Mouse (Mus musculus): ENCODE results near the gene Cep290. TPM values are rescaled to one million over a fixed set of nuclear protein-coding genes. Genes with fewer than 3 reads are reported as not detected.
A peak's percentile ranks its signal among the peaks of the same experiment; 100 is the strongest.

Gene Cep290
- polyA plus RNA-seq, 1 experiment from 2014 or later: 4.6 TPM

DNA sequence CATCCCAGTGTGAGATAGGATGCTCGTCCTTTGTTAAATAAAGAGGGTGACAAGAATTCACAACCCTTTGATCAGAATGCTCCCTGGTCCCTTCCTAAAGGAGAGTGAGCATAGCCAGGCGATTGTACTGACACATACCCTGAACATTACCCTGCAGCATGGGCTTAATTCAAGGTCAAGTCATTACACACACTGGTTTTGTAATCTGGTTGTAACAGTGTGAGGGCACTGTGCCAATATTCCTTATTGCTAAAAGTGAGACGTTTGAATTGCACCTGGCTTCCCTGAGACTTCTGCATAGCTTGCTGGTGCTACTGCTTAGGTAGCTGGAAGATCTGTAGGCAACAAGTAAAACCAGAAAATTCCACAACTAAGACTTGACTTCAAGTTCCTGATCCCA lies 96.8 kb downstream of the Cep290 start:
- H3K4me3 ChIP-seq (replicated peaks; ENCODE audit: low read depth, low read length): no peak overlapping the region
- H3K4me1 ChIP-seq (replicated peaks; ENCODE audit: insufficient read depth, low read length): no peaks in the 10 kb centered on the region; the same call in 1 of the 2 replicates
- ATAC-seq (replicated peaks; ENCODE audit: low FRiP score, low read depth): no peak
- H3K36me3 ChIP-seq (ENCODE audit: insufficient read depth, low read length): no peaks in the 10 kb centered on the region
- TF ChIP-seq CTCF (IDR thresholded peaks at IDR 0.05; ENCODE audit: low read depth): no peak
- no peak overlapping the region for H3K9ac ChIP-seq (ENCODE audit: low read depth, low read length)
- WGBS: 91% methylated on average over 3 of the region's 3 CpGs
- no peak overlapping the region for H3K4me2 ChIP-seq (ENCODE audit: low read length)
- H3K27ac ChIP-seq: no peak overlapping the region
- H3K27me3 ChIP-seq (ENCODE audit: insufficient read depth, low read length): no peaks in the 10 kb centered on the region
- no peak for DNase-seq (ENCODE audit: low spot score)
- no peaks in the 10 kb centered on the region for H3K9me3 ChIP-seq (replicated peaks; ENCODE audit: low read length)

DNA sequence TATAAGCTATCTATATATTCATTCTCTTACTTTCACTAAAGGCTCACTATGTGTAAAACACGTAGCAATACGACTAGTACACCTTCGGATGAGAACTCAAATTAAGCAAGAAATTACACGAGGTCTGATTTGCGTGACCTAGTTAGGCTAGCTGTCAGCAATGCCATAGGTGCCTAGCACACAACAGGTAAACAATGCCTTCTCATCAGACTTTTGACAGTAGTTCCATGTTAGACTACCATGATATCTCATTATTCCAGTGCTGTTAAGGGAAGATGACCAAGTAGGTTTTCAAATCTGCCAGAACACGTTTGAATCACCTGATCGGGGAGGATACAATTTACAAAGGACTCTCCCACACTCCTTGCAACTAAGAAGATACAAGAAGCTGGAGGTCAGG lies 101.2 kb downstream of the Cep290 start:
- no peaks in the 10 kb centered on the region for H3K27me3 ChIP-seq (ENCODE audit: insufficient read depth, low read length)
- H3K9ac ChIP-seq (ENCODE audit: low read depth, low read length): peak overlapping the region; percentile 70
- H3K4me3 ChIP-seq (replicated peaks; ENCODE audit: low read depth, low read length): peak overlapping the region; percentile 82
- no peak for DNase-seq (ENCODE audit: low spot score)
- no peaks in the 10 kb centered on the region for H3K36me3 ChIP-seq (ENCODE audit: insufficient read depth, low read length)
- WGBS: 32% methylated on average over 7 of the region's 7 CpGs
- no peaks in the 10 kb centered on the region for H3K9me3 ChIP-seq (replicated peaks; ENCODE audit: low read length)
- no peaks in the 10 kb centered on the region; the same call in 1 of the 2 replicates for H3K4me1 ChIP-seq (replicated peaks; ENCODE audit: insufficient read depth, low read length)
- H3K4me2 ChIP-seq (ENCODE audit: low read length): peak overlapping the region; percentile 69
- TF ChIP-seq CTCF (IDR thresholded peaks at IDR 0.05; ENCODE audit: low read depth): no peak
- peak; percentile 47 for ATAC-seq (replicated peaks; ENCODE audit: low FRiP score, low read depth)
- H3K27ac ChIP-seq: no peak overlapping the region

DNA sequence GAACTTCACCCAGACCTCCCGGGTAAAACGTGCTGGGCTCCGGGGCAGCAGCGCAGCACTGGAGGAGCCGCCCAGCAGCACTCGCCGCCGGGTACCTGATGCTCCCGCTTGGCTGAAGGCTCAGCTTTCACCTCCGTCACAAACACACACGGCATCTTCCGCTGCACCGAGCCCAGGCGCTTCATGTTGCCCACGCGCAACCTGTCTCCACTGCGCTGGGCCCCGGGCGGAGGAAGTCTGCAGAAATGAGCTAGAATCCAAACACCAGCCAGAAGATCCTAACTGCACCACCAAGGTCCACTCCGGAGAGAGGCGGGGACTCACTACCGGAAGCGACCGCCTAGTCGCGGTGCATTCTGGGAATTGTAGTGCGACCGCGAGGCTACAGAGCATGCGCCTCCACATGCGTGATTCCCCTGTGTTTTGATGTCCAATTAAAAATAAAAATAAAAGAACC lies 101.6 kb downstream of the Cep290 start:
- no peak for TF ChIP-seq CTCF (IDR thresholded peaks at IDR 0.05; ENCODE audit: low read depth)
- under 1% methylated on average over 31 of the region's 31 CpGs for WGBS
- Histone ChIP-seq H3K4me3 (replicated peaks; ENCODE audit: low read depth, low read length) (peak overlapping the region; percentile 82), H3K4me1 (replicated peaks; ENCODE audit: insufficient read depth, low read length) (no peaks in the 10 kb centered on the region; the same call in 1 of the 2 replicates), H3K27me3 (ENCODE audit: insufficient read depth, low read length) (no peaks in the 10 kb centered on the region), H3K36me3 (ENCODE audit: insufficient read depth, low read length) (no peaks in the 10 kb centered on the region), H3K9ac (ENCODE audit: low read depth, low read length) (peak overlapping the region; percentile 70), H3K27ac (no peak overlapping the region), H3K9me3 (replicated peaks; ENCODE audit: low read length) (no peaks in the 10 kb centered on the region), H3K4me2 (ENCODE audit: low read length) (peak overlapping the region; percentile 69)
- ATAC-seq (replicated peaks; ENCODE audit: low FRiP score, low read depth): peak; percentile 98
- DNase-seq (ENCODE audit: low spot score): peak; percentile 89

DNA sequence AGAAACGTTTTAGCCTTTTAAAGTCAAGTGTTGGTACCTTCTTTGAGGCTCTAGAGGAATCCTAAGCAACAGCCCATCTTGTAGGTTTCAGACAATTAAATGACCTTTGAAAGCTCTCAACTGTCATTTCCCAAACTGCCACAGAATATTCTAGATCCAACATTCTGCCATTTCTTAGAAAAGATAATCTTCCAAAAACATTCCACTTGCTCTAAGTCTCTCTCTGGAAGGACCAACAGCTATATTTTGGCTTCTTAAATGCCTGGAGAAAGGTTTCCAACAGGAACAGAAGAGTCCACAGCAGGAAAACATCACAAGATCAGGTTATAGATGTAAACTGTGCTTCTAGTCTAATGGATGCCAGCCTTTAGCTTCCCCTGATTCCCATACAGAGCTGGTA lies 103.0 kb downstream of the Cep290 start, which contains the start of the genes 4930430F08Rik and 1700017N19Rik:
TSS of gene 4930430F08Rik (minus strand) at position 101 of the 400 bp plus-strand sequence.
TSS of gene 1700017N19Rik (plus strand) at position 162 of the 400 bp plus-strand sequence.
- Histone ChIP-seq H3K27me3 (ENCODE audit: insufficient read depth, low read length) (no peaks in the 10 kb centered on the region), H3K36me3 (ENCODE audit: insufficient read depth, low read length) (no peaks in the 10 kb centered on the region), H3K27ac (no peak within 1 kb of the TSS), H3K9ac (ENCODE audit: low read depth, low read length) (no peak within 1 kb of the TSS), H3K9me3 (replicated peaks; ENCODE audit: low read length) (no peaks in the 10 kb centered on the region), H3K4me2 (ENCODE audit: low read length) (peak within 1 kb of the TSS; percentile 69), H3K4me3 (replicated peaks; ENCODE audit: low read depth, low read length) (peak within 1 kb of the TSS; percentile 82), H3K4me1 (replicated peaks; ENCODE audit: insufficient read depth, low read length) (no peaks in the 10 kb centered on the region; the same call in 1 of the 2 replicates)
- 67% methylated on average over 1 of the region's 1 CpGs for WGBS
- ATAC-seq (replicated peaks; ENCODE audit: low FRiP score, low read depth) (no peak), DNase-seq (ENCODE audit: low spot score) (no peak)
- TF ChIP-seq CTCF (IDR thresholded peaks at IDR 0.05; ENCODE audit: low read depth): no peak

DNA sequence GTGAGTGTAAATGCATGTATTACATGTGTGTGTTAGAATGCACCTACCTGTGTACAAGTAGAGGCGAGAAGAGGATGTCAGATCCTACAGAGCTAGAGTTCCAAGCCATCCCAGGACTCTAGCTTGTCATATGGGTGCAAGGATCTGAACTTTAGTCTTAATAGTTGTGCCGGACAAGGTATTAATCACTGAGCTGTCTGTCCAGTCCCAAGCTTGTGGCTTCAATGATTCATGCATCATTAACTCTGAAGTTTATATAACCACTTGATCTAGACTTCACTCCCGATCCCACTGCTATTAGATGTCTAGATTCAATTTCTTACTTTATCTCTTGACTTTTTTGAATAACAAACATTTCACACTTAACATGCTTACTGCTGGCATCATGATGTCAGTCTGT lies 111.0 kb downstream of the Cep290 start:
- Histone ChIP-seq H3K9me3 (replicated peaks; ENCODE audit: low read length) (no peaks in the 10 kb centered on the region), H3K4me3 (replicated peaks; ENCODE audit: low read depth, low read length) (no peak overlapping the region), H3K27ac (no peak overlapping the region), H3K27me3 (ENCODE audit: insufficient read depth, low read length) (no peaks in the 10 kb centered on the region), H3K9ac (ENCODE audit: low read depth, low read length) (no peak overlapping the region), H3K36me3 (ENCODE audit: insufficient read depth, low read length) (no peaks in the 10 kb centered on the region), H3K4me1 (replicated peaks; ENCODE audit: insufficient read depth, low read length) (no peaks in the 10 kb centered on the region), H3K4me2 (ENCODE audit: low read length) (no peak overlapping the region)
- no peak for TF ChIP-seq CTCF (IDR thresholded peaks at IDR 0.05; ENCODE audit: low read depth)
- ATAC-seq (replicated peaks; ENCODE audit: low FRiP score, low read depth) (peak; percentile 66; the same call in 1 of the 2 replicates), DNase-seq (ENCODE audit: low spot score) (peak; percentile 56)
- WGBS: 30% methylated on average over 3 of the region's 3 CpGs

DNA sequence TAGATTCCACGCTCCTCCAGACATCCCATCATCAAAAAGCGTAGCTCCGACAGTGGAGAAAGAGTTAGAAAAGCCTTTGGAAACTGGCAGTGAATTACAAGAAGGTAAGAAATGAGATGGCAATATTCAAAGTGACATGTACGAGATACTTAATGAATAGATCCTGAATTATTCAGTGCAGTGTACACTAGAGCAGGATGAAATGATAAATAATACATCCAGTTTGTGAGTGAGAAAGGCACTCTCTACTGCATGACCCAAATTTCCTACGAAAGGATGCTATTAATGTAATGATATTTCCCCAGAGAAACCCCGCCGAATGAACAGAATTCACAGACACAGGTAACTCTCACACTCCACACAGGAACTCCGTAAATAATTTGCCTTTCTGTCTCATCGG lies 116.2 kb downstream of the Cep290 start:
- H3K4me2 ChIP-seq (ENCODE audit: low read length): no peak overlapping the region
- ATAC-seq (replicated peaks; ENCODE audit: low FRiP score, low read depth) (no peak), DNase-seq (ENCODE audit: low spot score) (no peak)
- H3K9me3 ChIP-seq (replicated peaks; ENCODE audit: low read length): no peaks in the 10 kb centered on the region
- H3K4me1 ChIP-seq (replicated peaks; ENCODE audit: insufficient read depth, low read length): no peaks in the 10 kb centered on the region
- no peak overlapping the region for H3K27ac ChIP-seq
- no peak overlapping the region for H3K4me3 ChIP-seq (replicated peaks; ENCODE audit: low read depth, low read length)
- TF ChIP-seq CTCF (IDR thresholded peaks at IDR 0.05; ENCODE audit: low read depth): no peak
- H3K27me3 ChIP-seq (ENCODE audit: insufficient read depth, low read length): no peaks in the 10 kb centered on the region
- no peaks in the 10 kb centered on the region for H3K36me3 ChIP-seq (ENCODE audit: insufficient read depth, low read length)
- no peak overlapping the region for H3K9ac ChIP-seq (ENCODE audit: low read depth, low read length)
- WGBS: 91% methylated on average over 9 of the region's 9 CpGs

DNA sequence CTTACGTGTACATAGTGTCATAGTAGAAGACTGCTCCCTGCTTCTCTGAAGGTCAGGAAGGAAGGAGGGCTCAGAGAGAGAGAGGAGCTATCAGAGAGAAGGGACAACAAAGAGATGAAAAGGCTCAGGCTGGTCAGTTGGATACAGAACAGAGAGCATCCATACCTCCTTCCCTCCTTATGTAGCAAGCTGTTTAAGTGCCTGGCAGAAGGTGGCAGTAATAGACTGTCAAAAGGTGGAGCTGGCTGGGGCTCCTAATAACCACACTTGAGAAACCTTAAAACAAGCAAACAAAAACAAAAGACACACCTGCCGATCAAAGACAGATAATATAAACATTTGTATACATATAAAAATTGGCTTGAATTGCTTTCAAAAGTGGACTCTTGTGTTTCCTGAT lies 116.9 kb downstream of the Cep290 start:
- Histone ChIP-seq H3K27me3 (ENCODE audit: insufficient read depth, low read length) (no peaks in the 10 kb centered on the region), H3K4me2 (ENCODE audit: low read length) (no peak overlapping the region), H3K27ac (no peak overlapping the region), H3K4me1 (replicated peaks; ENCODE audit: insufficient read depth, low read length) (no peaks in the 10 kb centered on the region), H3K9me3 (replicated peaks; ENCODE audit: low read length) (no peaks in the 10 kb centered on the region), H3K9ac (ENCODE audit: low read depth, low read length) (no peak overlapping the region), H3K36me3 (ENCODE audit: insufficient read depth, low read length) (no peaks in the 10 kb centered on the region), H3K4me3 (replicated peaks; ENCODE audit: low read depth, low read length) (no peak overlapping the region)
- DNase-seq (ENCODE audit: low spot score): peak; percentile 22
- no peak for ATAC-seq (replicated peaks; ENCODE audit: low FRiP score, low read depth)
- peak; percentile 56 for TF ChIP-seq CTCF (IDR thresholded peaks at IDR 0.05; ENCODE audit: low read depth)
- WGBS: 52% methylated on average over 2 of the region's 2 CpGs
